Mouse (Mus musculus): Measurements from ENCODE around the gene Rnf167. TPM values are rescaled to one million over a fixed set of nuclear protein-coding genes. Genes with fewer than 3 reads are reported as not detected.
A peak's percentile ranks its signal among the peaks of the same experiment; 100 is the strongest.

Gene Rnf167
- polyA plus RNA-seq, 1 experiment, result 77.6 TPM

DNA sequence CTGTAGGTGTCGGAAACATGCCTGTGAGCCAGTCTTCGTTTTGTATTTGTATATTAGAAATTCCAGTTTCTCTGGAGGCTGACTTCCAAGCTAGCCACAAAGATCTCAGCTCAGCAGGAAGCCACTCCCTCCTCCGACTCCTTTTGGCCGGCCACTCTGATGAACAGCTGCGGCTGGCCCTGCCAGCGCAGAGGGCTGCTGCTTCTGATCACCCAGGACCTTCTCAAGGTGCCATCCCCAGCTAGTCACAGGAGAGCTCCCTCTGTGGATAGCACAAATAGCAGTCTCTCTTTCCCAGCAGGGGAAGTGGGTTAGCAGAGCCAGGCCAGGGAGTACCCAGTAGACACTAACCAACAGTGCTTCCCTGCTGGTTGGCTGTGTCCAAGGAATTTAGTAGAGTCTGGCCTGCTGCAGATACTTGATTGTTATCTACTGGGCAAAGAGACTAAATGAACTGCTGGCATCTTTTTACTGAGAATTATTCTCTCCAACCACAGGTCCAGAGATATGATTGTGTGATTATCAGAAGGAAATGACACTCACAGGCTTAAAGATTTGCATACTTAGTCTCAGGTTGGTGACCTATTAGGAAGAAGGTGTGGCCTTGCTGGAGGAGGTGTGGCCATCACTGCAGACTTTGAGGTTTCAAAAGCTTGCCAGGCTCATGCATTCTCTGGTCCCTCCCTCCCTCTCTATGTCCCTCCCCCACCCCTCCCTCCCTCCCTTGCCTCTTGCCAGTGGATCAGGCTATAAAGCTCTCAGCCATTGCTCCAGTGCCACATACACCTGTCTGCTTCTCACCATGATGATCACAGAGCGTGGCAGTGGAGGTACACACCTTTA is 24.8 kb upstream of the Rnf167 start:
- no peak overlapping the region for H3K4me3 ChIP-seq (ENCODE audit: control insufficient read depth, low read depth, low read length)
- H3K27me3 ChIP-seq (ENCODE audit: control insufficient read depth, insufficient read depth, low read length), result no peaks in the 10 kb centered on the region
- TF ChIP-seq POLR2A (IDR thresholded peaks at IDR 0.05; ENCODE audit: control insufficient read depth, low read depth, low read length) (no peak), CTCF (IDR thresholded peaks at IDR 0.05; ENCODE audit: control insufficient read depth, insufficient read depth, insufficient replicate concordance, low read depth, low read length) (no peak)
- H3K4me1 ChIP-seq (ENCODE audit: control insufficient read depth, insufficient read depth, low read length), result peaks cover 2% of the 10 kb centered on the region; the same call in 1 of the 2 replicates
- H3K27ac ChIP-seq (ENCODE audit: control insufficient read depth, insufficient read depth, low read depth, low read length), result no peak overlapping the region
- no peaks in the 10 kb centered on the region for H3K36me3 ChIP-seq (ENCODE audit: control insufficient read depth, insufficient read depth, low read length)

DNA sequence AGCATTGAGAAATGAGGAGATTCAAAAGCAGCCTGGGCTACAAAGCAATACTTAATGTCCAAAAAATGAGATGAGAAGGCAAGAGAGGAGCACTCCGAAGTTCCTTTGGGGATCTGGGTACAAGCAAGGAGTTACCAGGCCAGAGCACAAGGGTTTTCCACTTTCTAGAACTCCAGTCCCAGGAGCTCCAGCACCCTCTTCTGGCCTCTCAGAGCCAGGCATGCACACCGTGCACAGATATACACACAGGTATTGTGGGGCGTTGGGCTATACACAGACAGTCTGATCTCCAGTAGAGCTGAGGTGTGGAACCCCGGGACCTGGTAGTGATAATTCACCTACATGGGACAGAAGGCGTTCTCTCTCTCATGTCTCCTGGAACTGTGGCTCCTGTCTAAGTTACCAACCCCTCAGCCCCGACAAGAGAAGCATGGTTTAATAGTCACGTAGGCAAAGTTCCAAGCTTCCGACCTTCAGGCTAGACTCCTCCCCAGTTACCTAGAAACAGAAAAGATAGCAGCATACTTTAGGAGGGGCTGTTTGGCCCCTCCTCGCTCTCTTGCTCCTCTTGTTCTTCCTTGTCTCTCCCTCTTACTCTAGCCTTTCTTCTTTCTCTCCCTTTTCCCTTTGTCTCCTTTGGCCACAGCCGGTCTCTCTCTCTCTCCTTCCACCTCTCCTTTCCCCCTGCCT is 23.8 kb upstream of the Rnf167 start:
- no peaks in the 10 kb centered on the region for H3K36me3 ChIP-seq (ENCODE audit: control insufficient read depth, insufficient read depth, low read length)
- TF ChIP-seq CTCF (IDR thresholded peaks at IDR 0.05; ENCODE audit: control insufficient read depth, insufficient read depth, insufficient replicate concordance, low read depth, low read length), result peak; percentile 9; the same call in 1 of the 2 replicates
- TF ChIP-seq POLR2A (IDR thresholded peaks at IDR 0.05; ENCODE audit: control insufficient read depth, low read depth, low read length), result no peak
- no peaks in the 10 kb centered on the region for H3K27me3 ChIP-seq (ENCODE audit: control insufficient read depth, insufficient read depth, low read length)
- H3K4me3 ChIP-seq (ENCODE audit: control insufficient read depth, low read depth, low read length), result no peak overlapping the region
- H3K27ac ChIP-seq (ENCODE audit: control insufficient read depth, insufficient read depth, low read depth, low read length), result no peak overlapping the region
- no peaks in the 10 kb centered on the region for H3K4me1 ChIP-seq (ENCODE audit: control insufficient read depth, insufficient read depth, low read length)

DNA sequence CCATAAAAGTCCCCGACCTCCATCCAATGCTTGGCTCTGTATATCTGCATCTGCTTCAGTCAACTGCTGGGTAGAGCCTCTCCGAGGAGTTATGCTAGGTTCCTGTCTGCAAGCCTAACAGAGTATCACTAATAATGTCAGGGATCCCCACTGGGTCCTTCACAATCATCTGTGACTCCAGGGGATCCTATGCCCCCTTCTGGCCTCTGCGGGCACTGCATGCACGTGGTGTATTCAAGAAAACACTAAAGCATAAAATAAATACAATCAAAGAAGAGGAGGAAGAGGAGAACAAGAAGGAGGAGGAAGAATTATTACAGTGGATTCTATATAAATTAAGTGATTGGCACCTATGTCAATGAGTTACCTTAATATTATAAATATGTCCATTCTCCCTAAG is 21.6 kb upstream of the Rnf167 start:
- H3K4me1 ChIP-seq (ENCODE audit: control insufficient read depth, insufficient read depth, low read length), result no peaks in the 10 kb centered on the region
- H3K27ac ChIP-seq (ENCODE audit: control insufficient read depth, insufficient read depth, low read depth, low read length), result no peak overlapping the region
- TF ChIP-seq CTCF (IDR thresholded peaks at IDR 0.05; ENCODE audit: control insufficient read depth, insufficient read depth, insufficient replicate concordance, low read depth, low read length) (peak; percentile 37; the same call in 1 of the 2 replicates), POLR2A (IDR thresholded peaks at IDR 0.05; ENCODE audit: control insufficient read depth, low read depth, low read length) (no peak)
- H3K27me3 ChIP-seq (ENCODE audit: control insufficient read depth, insufficient read depth, low read length), result no peaks in the 10 kb centered on the region
- H3K36me3 ChIP-seq (ENCODE audit: control insufficient read depth, insufficient read depth, low read length), result no peaks in the 10 kb centered on the region
- H3K4me3 ChIP-seq (ENCODE audit: control insufficient read depth, low read depth, low read length), result no peak overlapping the region

DNA sequence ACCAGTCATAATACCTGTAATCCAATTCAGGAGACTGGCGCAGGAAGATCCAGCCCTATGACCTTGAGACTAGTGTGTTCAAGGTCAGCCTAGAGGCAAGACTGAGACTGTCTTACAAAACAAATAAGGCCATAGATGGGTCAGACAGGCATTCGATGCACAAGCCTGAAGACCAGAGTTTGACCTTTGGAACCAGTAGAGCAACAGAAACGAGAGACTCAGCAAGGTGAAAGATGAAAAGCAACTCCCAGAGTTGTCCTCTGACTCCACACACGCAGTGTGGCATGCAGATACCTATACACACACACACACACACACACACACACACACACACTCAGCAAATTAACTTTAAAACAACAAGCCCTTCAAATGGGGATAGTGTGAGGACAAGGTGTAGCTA is 20.2 kb upstream of the Rnf167 start:
- H3K27ac ChIP-seq (ENCODE audit: control insufficient read depth, insufficient read depth, low read depth, low read length), result no peak overlapping the region
- H3K36me3 ChIP-seq (ENCODE audit: control insufficient read depth, insufficient read depth, low read length), result no peaks in the 10 kb centered on the region
- TF ChIP-seq CTCF (IDR thresholded peaks at IDR 0.05; ENCODE audit: control insufficient read depth, insufficient read depth, insufficient replicate concordance, low read depth, low read length), result no peak
- TF ChIP-seq POLR2A (IDR thresholded peaks at IDR 0.05; ENCODE audit: control insufficient read depth, low read depth, low read length), result no peak
- no peaks in the 10 kb centered on the region for H3K27me3 ChIP-seq (ENCODE audit: control insufficient read depth, insufficient read depth, low read length)
- no peaks in the 10 kb centered on the region for H3K4me1 ChIP-seq (ENCODE audit: control insufficient read depth, insufficient read depth, low read length)
- H3K4me3 ChIP-seq (ENCODE audit: control insufficient read depth, low read depth, low read length), result no peak overlapping the region

DNA sequence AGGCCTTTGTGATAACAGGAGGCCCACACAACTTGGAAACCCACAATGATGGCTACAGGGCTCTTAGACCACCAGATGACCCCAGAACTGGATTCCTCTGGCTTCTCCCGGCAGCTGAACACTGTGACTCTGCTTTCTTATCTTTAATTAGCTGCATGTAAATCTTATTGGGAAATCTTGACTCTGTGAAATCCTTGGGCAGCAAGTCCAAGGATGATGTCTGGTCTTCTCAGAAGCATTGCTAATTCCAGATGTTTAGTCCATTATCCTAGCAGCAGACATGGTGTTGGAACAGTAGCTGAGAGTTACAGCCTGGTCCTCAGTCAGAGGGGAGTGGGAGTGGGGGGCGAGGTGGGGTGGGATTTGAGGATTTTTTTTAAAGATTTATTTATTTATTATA is 18.6 kb upstream of the Rnf167 start:
- Histone ChIP-seq H3K4me3 (ENCODE audit: control insufficient read depth, low read depth, low read length) (no peak overlapping the region), H3K4me1 (ENCODE audit: control insufficient read depth, insufficient read depth, low read length) (no peaks in the 10 kb centered on the region), H3K27ac (ENCODE audit: control insufficient read depth, insufficient read depth, low read depth, low read length) (no peak overlapping the region), H3K36me3 (ENCODE audit: control insufficient read depth, insufficient read depth, low read length) (no peaks in the 10 kb centered on the region), H3K27me3 (ENCODE audit: control insufficient read depth, insufficient read depth, low read length) (no peaks in the 10 kb centered on the region)
- TF ChIP-seq POLR2A (IDR thresholded peaks at IDR 0.05; ENCODE audit: control insufficient read depth, low read depth, low read length), result no peak
- TF ChIP-seq CTCF (IDR thresholded peaks at IDR 0.05; ENCODE audit: control insufficient read depth, insufficient read depth, insufficient replicate concordance, low read depth, low read length), result no peak

DNA sequence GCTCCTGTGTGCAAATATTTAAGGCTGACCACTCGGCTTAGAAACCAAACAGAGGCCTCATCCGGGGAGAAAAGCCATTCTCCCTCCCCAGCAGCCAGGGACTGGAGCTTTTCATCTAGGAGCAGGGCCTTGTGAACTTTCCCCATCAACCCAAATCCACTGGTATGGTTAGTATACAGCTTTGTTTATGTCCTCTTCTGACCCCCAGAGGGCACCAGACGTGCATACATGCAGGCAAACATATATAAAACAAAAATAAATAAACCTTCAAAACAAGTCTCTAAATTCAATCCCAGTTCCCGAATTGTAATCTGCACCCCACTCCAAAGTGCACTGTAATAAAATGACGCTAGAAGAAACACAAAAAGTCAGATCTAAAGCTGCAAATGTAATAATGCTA is 17.5 kb upstream of the Rnf167 start:
- no peak overlapping the region for H3K4me3 ChIP-seq (ENCODE audit: control insufficient read depth, low read depth, low read length)
- H3K4me1 ChIP-seq (ENCODE audit: control insufficient read depth, insufficient read depth, low read length), result no peaks in the 10 kb centered on the region
- no peaks in the 10 kb centered on the region for H3K36me3 ChIP-seq (ENCODE audit: control insufficient read depth, insufficient read depth, low read length)
- no peaks in the 10 kb centered on the region for H3K27me3 ChIP-seq (ENCODE audit: control insufficient read depth, insufficient read depth, low read length)
- TF ChIP-seq CTCF (IDR thresholded peaks at IDR 0.05; ENCODE audit: control insufficient read depth, insufficient read depth, insufficient replicate concordance, low read depth, low read length) (no peak), POLR2A (IDR thresholded peaks at IDR 0.05; ENCODE audit: control insufficient read depth, low read depth, low read length) (no peak)
- no peak overlapping the region for H3K27ac ChIP-seq (ENCODE audit: control insufficient read depth, insufficient read depth, low read depth, low read length)

DNA sequence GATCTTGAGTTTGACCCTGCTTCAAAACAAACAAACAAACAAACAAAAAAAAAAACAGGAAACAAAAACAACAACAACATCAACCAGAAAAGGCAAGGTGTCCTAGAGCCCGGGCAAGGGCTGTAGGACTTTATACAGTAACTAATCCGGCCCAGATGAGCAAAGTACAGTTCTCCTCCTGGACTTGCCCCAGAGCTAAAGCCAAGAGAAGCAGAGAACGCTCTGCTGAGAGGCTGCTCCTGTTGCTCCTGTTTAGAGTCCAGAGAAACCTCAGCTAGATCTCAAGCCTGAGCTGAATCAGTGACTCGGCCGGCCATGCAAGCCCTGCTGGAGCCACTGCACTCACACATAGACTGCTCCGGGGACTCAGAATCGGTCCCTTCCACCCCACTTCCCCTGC is 16.9 kb upstream of the Rnf167 start:
- no peak overlapping the region for H3K4me3 ChIP-seq (ENCODE audit: control insufficient read depth, low read depth, low read length)
- TF ChIP-seq POLR2A (IDR thresholded peaks at IDR 0.05; ENCODE audit: control insufficient read depth, low read depth, low read length), result no peak
- no peak for TF ChIP-seq CTCF (IDR thresholded peaks at IDR 0.05; ENCODE audit: control insufficient read depth, insufficient read depth, insufficient replicate concordance, low read depth, low read length)
- H3K36me3 ChIP-seq (ENCODE audit: control insufficient read depth, insufficient read depth, low read length), result no peaks in the 10 kb centered on the region
- no peak overlapping the region for H3K27ac ChIP-seq (ENCODE audit: control insufficient read depth, insufficient read depth, low read depth, low read length)
- no peaks in the 10 kb centered on the region for H3K27me3 ChIP-seq (ENCODE audit: control insufficient read depth, insufficient read depth, low read length)
- no peaks in the 10 kb centered on the region for H3K4me1 ChIP-seq (ENCODE audit: control insufficient read depth, insufficient read depth, low read length)
